ENCODE assay signal across 9 mouse cellular contexts in genomic region chr19:21738591-21739280, GRCm38 (mm10). TPM values are rescaled to one million over a fixed set of nuclear protein-coding genes. Genes with fewer than 3 reads are reported as not detected.
DNase-seq lines count a peak whose midpoint lies in the region; ATAC-seq and TF ChIP-seq lines count a peak whose summit lies in the region.
"Had no signal": no experiment of that assay in that cellular context is flagged by ENCODE, and none has a peak within 500 bp of the region (broad histone marks: within the 10 kb centered on the region; RNA-seq: fewer than 3 reads in every experiment).

No protein-coding gene starts in this region.

- peak overlapping the region; percentile 37; the same call in 1 of the 2 replicates for H3K4me2 ChIP-seq in lung, embryonic 15.5 days
- H3K4me2 ChIP-seq in forebrain, embryonic 16.5 days (ENCODE audit: low read length) = peak overlapping the region; percentile 33; the same call in 1 of the 2 replicates
- H3K4me2 ChIP-seq in liver, postnatal 0 days (ENCODE audit: low read depth, low read length) = no peak overlapping the region

- no peaks in the 10 kb centered on the region for H3K27me3 ChIP-seq in lung, embryonic 15.5 days
- H3K27me3 ChIP-seq in forebrain, embryonic 16.5 days (replicated peaks; ENCODE audit: control insufficient read depth, insufficient read depth, low read length) = no peaks in the 10 kb centered on the region
- H3K27me3 ChIP-seq in liver, postnatal 0 days (ENCODE audit: insufficient read depth, low read length) = no peaks in the 10 kb centered on the region
- H3K27me3 ChIP-seq: Patski had no signal

- H3K36me3 ChIP-seq in lung, embryonic 15.5 days = no peaks in the 10 kb centered on the region
- H3K36me3 ChIP-seq in forebrain, embryonic 16.5 days (ENCODE audit: control insufficient read depth, insufficient read depth) = no peaks in the 10 kb centered on the region
- no peaks in the 10 kb centered on the region for H3K36me3 ChIP-seq in liver, postnatal 0 days (replicated peaks; ENCODE audit: insufficient read depth, low read length)

- no peak for TF ChIP-seq EP300 in liver, postnatal 0 days (IDR thresholded peaks at IDR 0.05; ENCODE audit: low read depth)

- TF ChIP-seq CTCF in liver, postnatal 0 days (IDR thresholded peaks at IDR 0.05; ENCODE audit: low read depth) = no peak

- intact Hi-C loops in gastrocnemius, postnatal 14 days (cut with DNase I; ENCODE audit: low total_unique reads) = no loop called here

- peak; percentile 23 for DNase-seq in gastrocnemius, postnatal 14 days
- DNase-seq in gastrocnemius, postnatal 25 days = no peak
- no peak for DNase-seq in lung, postnatal 36 days
- no peak for DNase-seq in liver, postnatal 0 days
- DNase-seq in Muller cell, postnatal 12 days (ENCODE audit: inconsistent ontology term) = no peak
- DNase-seq in layer of hippocampus, postnatal 36 days = no peak

- no peak overlapping the region for H3K9ac ChIP-seq in lung, embryonic 15.5 days
- H3K9ac ChIP-seq in forebrain, embryonic 16.5 days (replicated peaks; ENCODE audit: low read depth, low read length) = no peak overlapping the region
- no peak overlapping the region for H3K9ac ChIP-seq in liver, postnatal 0 days (replicated peaks)

- H3K4me3 ChIP-seq in lung, embryonic 15.5 days = no peak overlapping the region
- no peak overlapping the region for H3K4me3 ChIP-seq in forebrain, embryonic 16.5 days (replicated peaks; ENCODE audit: low read length)
- H3K4me3 ChIP-seq in liver, postnatal 0 days (ENCODE audit: low read depth, low read length) = no peak overlapping the region

- H3K27ac ChIP-seq in lung, embryonic 15.5 days = peak overlapping the region; percentile 68
- peak overlapping the region; percentile 75 for H3K27ac ChIP-seq in forebrain, embryonic 16.5 days (ENCODE audit: low read length)
- H3K27ac ChIP-seq in liver, postnatal 0 days (ENCODE audit: low read depth) = peak overlapping the region; percentile 69

- H3K4me1 ChIP-seq in lung, embryonic 15.5 days = peaks cover 7% of the 10 kb centered on the region; the same call in 1 of the 2 replicates
- peaks cover 17% of the 10 kb centered on the region for H3K4me1 ChIP-seq in forebrain, embryonic 16.5 days (replicated peaks; ENCODE audit: control insufficient read depth, insufficient read depth, low read length)
- no peaks in the 10 kb centered on the region; the same call in 1 of the 2 replicates for H3K4me1 ChIP-seq in liver, postnatal 0 days (ENCODE audit: insufficient read depth)

- no peaks in the 10 kb centered on the region for H3K9me3 ChIP-seq in lung, embryonic 15.5 days
- no peaks in the 10 kb centered on the region for H3K9me3 ChIP-seq in forebrain, embryonic 16.5 days (ENCODE audit: control insufficient read depth, low read length)
- H3K9me3 ChIP-seq in liver, postnatal 0 days (ENCODE audit: low read length) = no peaks in the 10 kb centered on the region

- no peak for ATAC-seq in lung, embryonic 15.5 days (ENCODE audit: borderline replicate concordance, extremely low read depth, low FRiP score, low TSS enrichment)
- peak; percentile 22; the same call in 1 of the 2 replicates for ATAC-seq in forebrain, embryonic 16.5 days
- ATAC-seq in liver, postnatal 0 days = peak; percentile 26; the same call in 1 of the 2 replicates
- ATAC-seq: Patski had no signal

- WGBS in lung, embryonic 15.5 days = 87% methylated on average over 18 of the region's 18 CpGs
- WGBS in forebrain, embryonic 16.5 days = 76% methylated on average over 18 of the region's 18 CpGs
- 84% methylated on average over 18 of the region's 18 CpGs for whole genome bisulfite sequencing in liver, postnatal 0 days (ENCODE audit: insufficient replicate concordance)

RNA-seq across cellular contexts. Expression of gene Cemip2, which starts 39.4 kb away (rescaled TPM):
- total RNA-seq in gastrocnemius, postnatal 14 days (2021) = 1 to 10 TPM; 6.4 to 7.7 TPM
- total RNA-seq in gastrocnemius, postnatal 25 days (2021) = 1 to 10 TPM; 5.8 to 7.4 TPM
- 29.4 and 32.3 TPM in 2 replicates for polyA plus RNA-seq in lung, embryonic 15.5 days (2015; fragmentation: Nextera tagmentation; extraction: Ambion mirVana)
- polyA plus RNA-seq in forebrain, embryonic 16.5 days (2015; fragmentation: Nextera tagmentation; extraction: Ambion mirVana) = 37.2 and 37.6 TPM in 2 replicates
- 5.5 and 6.6 TPM in 2 replicates for polyA plus RNA-seq in liver, postnatal 0 days (2015; fragmentation: Nextera tagmentation; extraction: Ambion mirVana)
- 10 to 100 TPM; 12.5 to 12.7 TPM for total RNA-seq in layer of hippocampus, postnatal 36 days (2021)
